Mouse (Mus musculus) lung, embryonic 14.5 days (tissue): ENCODE results near the gene Cdh6. TPM values are rescaled to one million over a fixed set of nuclear protein-coding genes. Genes with fewer than 3 reads are reported as not detected.
A peak's percentile ranks its signal among the peaks of the same experiment; 100 is the strongest.

Experiments
- ATAC-seq: fragments of 200-750 bp; cut with Nextera tagmentation; 2 replicates; pipeline ENCODE4 v1.8.0; 2017; ENCODE audit warnings: mild to moderate bottlenecking, moderate TSS enrichment, moderate library complexity; ENCODE audit not compliant: insufficient read depth
- DNase-seq: peaks from one replicate; pipeline ENCODE4 v3.0.0-alpha.2; 2015
- H3K27ac ChIP-seq: fragments of 300-500 bp; sonication (generic); 2 replicates; pipeline ENCODE4 v1.5.1; 2014; ENCODE audit warnings: low read depth, mild to moderate bottlenecking, moderate library complexity
- H3K27me3 ChIP-seq: fragments of 300-500 bp; sonication (generic); 2 replicates; pipeline ENCODE4 v1.6.1; 2014; ENCODE audit warnings: low read length, control low read depth; ENCODE audit not compliant: insufficient read depth
- H3K36me3 ChIP-seq: fragments of 300-500 bp; sonication (generic); 2 replicates; pipeline ENCODE4 v1.6.1; 2014; ENCODE audit warnings: control low read depth; ENCODE audit not compliant: insufficient read depth
- H3K4me1 ChIP-seq: fragments of 300-500 bp; sonication (generic); 2 replicates; pipeline ENCODE4 v1.6.1; 2014; ENCODE audit warnings: antibody characterized with exemption, control low read depth; ENCODE audit not compliant: insufficient read depth
- H3K4me2 ChIP-seq: fragments of 300-500 bp; sonication (generic); 2 replicates; pipeline ENCODE4 v1.6.1; 2014; ENCODE audit warnings: mild to moderate bottlenecking
- H3K4me3 ChIP-seq: fragments of 300-500 bp; sonication (generic); 2 replicates; pipeline ENCODE4 v1.5.1; 2014; ENCODE audit warnings: low read depth, low read length
- H3K9ac ChIP-seq: fragments of 300-500 bp; sonication (generic); 2 replicates; pipeline ENCODE4 v1.6.1; 2014
- H3K9me3 ChIP-seq: fragments of 300-500 bp; sonication (generic); 2 replicates; pipeline ENCODE4 v1.6.1; 2016; ENCODE audit warnings: low read depth, low read length, control low read depth
- CTCF ChIP-seq: IDR thresholded peaks from 2 replicates; pipeline ENCODE4 v1.5.1; 2016; ENCODE audit warnings: antibody characterized with exemption, low read depth
- WGBS: fragments of 180-500 bp; shearing (Covaris S2); extraction: QIAGEN DNeasy Blood & Tissue Kit; methylation state at CpG from one replicate; pipeline ENCODE4 v1.1.7; 2014; 5-methylcytosine and 5-hydroxymethylcytosine counted together
- polyA plus RNA-seq: library from polyadenylated mRNA; unstranded; fragments of >200 nt; fragmentation: Nextera tagmentation; extraction: Ambion mirVana; gene quantifications from 2 replicates; pipeline ENCODE4 v1.2.1, GENCODE M21; 2014

The Cdh6 gene
- polyA plus RNA-seq, 1 experiment from 2014 or later: 2.4 TPM

DNA sequence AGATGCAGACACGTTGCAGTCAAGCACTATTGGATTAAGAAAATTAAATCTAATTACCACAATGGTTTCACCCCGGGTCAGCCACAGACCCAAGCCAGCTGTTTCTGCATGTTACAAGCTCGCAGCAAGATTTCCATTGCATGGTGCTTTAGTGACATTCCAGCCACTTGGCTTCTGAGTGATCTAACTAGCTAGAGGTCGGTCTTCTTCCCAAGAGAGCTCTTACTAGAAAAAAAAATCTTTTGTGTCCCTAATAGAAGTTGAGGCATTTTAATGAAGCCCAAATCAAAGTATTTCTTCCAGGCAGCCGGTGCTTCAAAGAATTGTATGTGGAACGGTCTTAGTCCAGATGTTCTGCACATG, 1.1 kb upstream of the Cdh6 start:
- no peak overlapping the region for H3K9ac ChIP-seq
- no peaks in the 10 kb centered on the region for H3K9me3 ChIP-seq
- peak overlapping the region; percentile 51; the same call in 1 of the 2 replicates for H3K4me3 ChIP-seq
- ATAC-seq: no peak
- no peaks in the 10 kb centered on the region for H3K36me3 ChIP-seq
- no peak for TF ChIP-seq CTCF
- peaks cover 11% of the 10 kb centered on the region for H3K27me3 ChIP-seq
- WGBS: 14% methylated on average over 6 of the region's 6 CpGs
- H3K27ac ChIP-seq: no peak overlapping the region
- DNase-seq: peak; percentile 43
- no peaks in the 10 kb centered on the region for H3K4me1 ChIP-seq
- peak overlapping the region; percentile 95 for H3K4me2 ChIP-seq

DNA sequence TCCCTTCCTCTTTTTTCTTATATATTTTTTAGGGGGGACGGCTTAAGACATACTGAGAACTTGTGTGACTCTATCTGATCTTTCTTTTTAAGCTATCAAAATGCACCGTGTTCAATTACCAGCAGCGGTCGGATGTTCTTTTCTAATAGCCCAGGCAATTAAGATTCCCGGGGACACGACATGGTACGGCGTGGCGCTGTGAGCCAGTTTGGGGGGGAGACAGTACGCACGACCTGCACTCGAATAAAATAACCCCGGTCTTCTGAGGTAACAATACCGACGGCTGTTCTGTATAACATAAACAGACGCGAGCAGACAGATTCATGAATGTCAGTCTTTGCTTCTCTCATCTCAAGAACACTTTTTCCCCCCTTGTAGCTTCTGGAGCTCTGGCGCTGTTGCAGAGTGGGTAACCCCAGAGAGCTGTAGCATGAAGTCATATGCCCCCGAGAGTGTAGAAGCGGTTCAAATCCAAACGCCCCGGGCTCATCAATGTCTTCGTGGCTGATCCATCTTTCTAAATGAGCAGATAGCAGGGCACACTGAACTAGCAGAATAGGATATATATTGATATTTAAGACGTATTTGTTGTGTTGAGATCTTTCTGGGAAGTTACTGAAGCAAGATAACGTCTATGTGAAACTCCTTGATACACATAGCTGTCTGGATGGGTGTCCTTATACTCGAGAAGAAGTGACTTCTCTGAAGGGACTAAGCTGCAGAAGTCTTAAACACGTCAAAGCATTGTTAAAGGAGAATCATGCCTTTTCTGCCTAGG, 554 bp upstream of the Cdh6 start:
- no peak for TF ChIP-seq CTCF
- H3K36me3 ChIP-seq: no peaks in the 10 kb centered on the region
- 1% methylated on average over 27 of the region's 27 CpGs for WGBS
- peak overlapping the region; percentile 57; the same call in 1 of the 2 replicates for H3K9ac ChIP-seq
- H3K27me3 ChIP-seq: peaks cover 11% of the 10 kb centered on the region
- ATAC-seq (no peak), DNase-seq (peak; percentile 21)
- no peaks in the 10 kb centered on the region for H3K9me3 ChIP-seq
- H3K27ac ChIP-seq: no peak overlapping the region
- H3K4me1 ChIP-seq: no peaks in the 10 kb centered on the region
- H3K4me3 ChIP-seq: peak overlapping the region; percentile 51
- H3K4me2 ChIP-seq: peak overlapping the region; percentile 95

DNA sequence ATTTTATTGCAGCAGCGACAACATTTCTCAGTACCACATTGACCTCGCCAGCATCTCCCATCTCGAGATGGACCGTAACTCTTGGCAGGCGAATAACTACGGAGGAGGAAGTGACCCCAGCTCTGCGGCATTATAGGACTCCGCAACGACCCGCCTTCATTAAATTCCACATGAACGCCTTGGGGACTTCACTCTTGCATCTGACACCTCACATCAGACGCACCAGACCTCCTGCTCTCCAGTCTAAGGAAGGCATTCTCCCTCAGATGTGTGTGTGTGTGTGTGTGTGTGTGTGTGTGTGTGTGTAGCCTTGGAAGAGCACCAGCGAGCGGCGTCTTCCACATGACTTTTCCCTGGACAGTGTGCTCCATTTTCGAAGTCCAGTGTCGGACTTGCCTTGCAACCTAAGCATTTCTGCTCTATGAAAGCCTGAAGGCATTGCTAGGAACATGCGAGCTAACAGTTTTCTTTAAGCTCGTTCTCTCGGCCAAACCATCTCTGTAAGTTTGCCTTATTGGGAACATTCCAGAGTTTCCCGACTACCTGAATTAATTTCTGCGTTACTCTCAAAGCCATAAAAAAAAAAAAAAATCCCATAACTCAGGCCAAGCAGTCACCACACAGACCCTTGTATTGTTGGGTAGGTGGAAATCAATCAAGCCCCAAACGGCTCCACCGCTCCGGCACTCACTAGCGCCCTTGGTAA, 957 bp downstream of the Cdh6 start:
- no peaks in the 10 kb centered on the region for H3K4me1 ChIP-seq
- H3K9me3 ChIP-seq: no peaks in the 10 kb centered on the region
- under 1% methylated on average over 26 of the region's 26 CpGs for WGBS
- H3K9ac ChIP-seq: peak overlapping the region; percentile 57
- ATAC-seq (peak; percentile 32; the same call in 1 of the 2 replicates), DNase-seq (peak; percentile 55)
- H3K27ac ChIP-seq: 0 out of 2 replicates have a peak overlapping the region, but pooled peaks have one; percentile 18
- peaks cover 11% of the 10 kb centered on the region for H3K27me3 ChIP-seq
- H3K36me3 ChIP-seq: no peaks in the 10 kb centered on the region
- H3K4me3 ChIP-seq: peak overlapping the region; percentile 51
- TF ChIP-seq CTCF: no peak
- peak overlapping the region; percentile 95 for H3K4me2 ChIP-seq

DNA sequence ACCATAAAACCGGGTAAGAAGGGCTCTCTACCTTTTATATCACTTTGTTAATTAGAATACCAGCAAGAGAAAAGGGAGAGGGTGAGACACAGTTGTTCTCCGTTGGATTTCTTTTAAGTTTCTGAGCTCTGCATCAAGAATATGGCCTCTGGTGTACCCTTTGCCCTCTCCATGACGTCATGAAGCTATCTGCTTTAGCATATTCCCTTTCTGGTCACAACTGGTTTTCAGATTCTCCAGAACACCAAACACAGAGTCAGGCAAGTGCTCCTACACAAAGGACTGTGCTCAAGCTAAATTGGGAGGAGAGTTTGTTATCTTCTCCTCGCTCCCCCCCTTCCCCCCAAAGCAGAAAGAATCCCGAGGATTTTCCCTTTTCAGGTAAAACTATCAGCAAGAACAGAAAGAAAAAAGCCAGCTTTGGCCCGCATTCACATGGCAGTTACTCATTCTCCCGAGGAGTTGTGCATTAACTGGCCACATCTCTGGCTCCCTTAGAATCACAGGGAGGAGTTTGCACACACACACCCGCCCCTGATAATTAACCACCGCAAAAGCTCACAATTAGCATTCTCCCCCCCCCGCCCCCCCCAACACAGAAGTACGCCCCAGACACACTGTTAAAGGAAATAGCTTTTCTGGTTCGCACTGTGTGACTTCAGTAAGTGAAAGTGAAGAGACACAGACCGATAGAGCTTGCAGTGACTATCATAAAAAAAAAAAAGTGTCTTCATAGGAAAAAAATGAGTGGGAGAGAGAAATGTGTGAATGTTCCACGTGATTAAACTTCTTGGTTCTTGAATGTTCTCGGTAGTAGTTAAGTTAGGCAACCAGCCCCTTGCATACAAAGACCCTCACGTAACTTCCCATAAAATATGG, 1.8 kb downstream of the Cdh6 start:
- Histone ChIP-seq H3K27ac (no peak overlapping the region), H3K4me2 (peak overlapping the region; percentile 95), H3K4me1 (no peaks in the 10 kb centered on the region), H3K4me3 (peak overlapping the region; percentile 51), H3K36me3 (no peaks in the 10 kb centered on the region), H3K27me3 (peaks cover 11% of the 10 kb centered on the region), H3K9ac (no peak overlapping the region), H3K9me3 (no peaks in the 10 kb centered on the region)
- DNase-seq (peak; percentile 32), ATAC-seq (no peak)
- WGBS: 6% methylated on average over 16 of the region's 16 CpGs
- no peak for TF ChIP-seq CTCF

DNA sequence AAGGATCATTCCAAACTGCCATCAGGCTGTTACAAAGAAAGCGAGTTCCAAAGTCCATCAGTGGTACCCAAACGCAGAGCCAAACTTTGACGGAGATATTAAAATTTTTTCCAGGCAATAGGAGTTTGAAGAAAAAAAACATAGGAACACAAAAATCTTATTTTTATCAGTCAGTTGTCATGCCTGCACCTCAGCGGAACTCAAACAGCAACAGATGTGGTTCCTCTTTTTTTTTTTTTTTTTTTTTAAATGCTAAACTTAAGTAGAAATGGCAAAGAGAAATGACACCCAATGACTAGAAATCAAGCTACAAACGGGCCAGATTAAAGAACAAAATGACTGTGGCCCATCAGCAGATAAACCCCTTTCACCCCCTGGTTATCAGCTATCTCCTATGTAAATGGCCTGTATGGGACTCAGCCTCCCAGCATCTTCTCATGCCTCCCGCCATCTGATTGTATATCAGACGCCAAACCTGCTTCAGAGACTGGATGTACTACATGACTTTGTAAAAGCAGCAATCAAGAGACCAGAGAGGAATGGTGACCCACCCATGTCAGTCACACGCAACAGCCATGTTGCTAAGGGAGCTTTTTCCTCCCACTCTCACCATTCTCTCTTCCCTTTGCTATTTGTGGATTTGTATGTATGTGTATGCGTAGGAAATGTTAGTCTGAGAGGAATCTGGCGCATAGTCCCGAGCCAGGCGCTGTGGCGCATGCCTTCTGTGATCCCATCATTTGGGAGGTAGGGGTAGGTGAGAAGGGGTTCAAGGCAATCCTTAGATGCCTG, 8.2 kb downstream of the Cdh6 start:
- H3K4me2 ChIP-seq: no peak overlapping the region
- no peaks in the 10 kb centered on the region for H3K4me1 ChIP-seq
- H3K36me3 ChIP-seq: no peaks in the 10 kb centered on the region
- no peak overlapping the region for H3K9ac ChIP-seq
- WGBS: 88% methylated on average over 13 of the region's 13 CpGs
- H3K27ac ChIP-seq: no peak overlapping the region
- no peak for ATAC-seq
- DNase-seq: no peak
- H3K27me3 ChIP-seq: no peaks in the 10 kb centered on the region
- H3K4me3 ChIP-seq: no peak overlapping the region
- no peaks in the 10 kb centered on the region for H3K9me3 ChIP-seq
- TF ChIP-seq CTCF: no peak

DNA sequence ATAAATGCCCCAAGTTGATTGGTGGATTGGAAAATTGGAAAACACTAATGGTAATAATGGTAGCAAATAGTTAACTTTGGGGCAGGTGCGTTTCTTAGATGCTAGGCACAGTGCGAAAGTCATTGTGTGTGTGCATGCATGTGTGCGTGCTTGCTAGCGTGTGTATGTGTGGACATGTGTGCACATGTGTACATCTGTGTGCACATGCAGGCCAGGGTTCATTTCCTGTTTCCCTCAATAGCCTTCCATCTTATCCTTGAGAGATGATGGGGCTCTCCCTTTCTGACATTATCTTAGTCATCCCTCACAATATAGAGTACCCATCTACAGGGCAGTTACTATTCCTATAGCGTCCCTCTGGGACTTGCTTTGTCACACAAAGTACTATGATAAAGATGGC, 17.7 kb downstream of the Cdh6 start:
- Histone ChIP-seq H3K4me3 (no peak overlapping the region), H3K27me3 (no peaks in the 10 kb centered on the region), H3K27ac (no peak overlapping the region), H3K4me2 (no peak overlapping the region), H3K4me1 (no peaks in the 10 kb centered on the region), H3K36me3 (no peaks in the 10 kb centered on the region), H3K9ac (no peak overlapping the region), H3K9me3 (no peaks in the 10 kb centered on the region)
- DNase-seq: no peak
- ATAC-seq: no peak
- TF ChIP-seq CTCF: no peak
- WGBS: 90% methylated on average over 5 of the region's 5 CpGs
